Mouse (Mus musculus) liver, embryonic 15.5 days (tissue): ENCODE data around the gene 2310022B05Rik. TPM values are rescaled to one million over a fixed set of nuclear protein-coding genes. Genes with fewer than 3 reads are reported as not detected.

ENCODE experiments used
- ATAC-seq: fragments of 200-750 bp; cut with Nextera tagmentation; 2 replicates; pipeline ENCODE4 v1.8.0; 2017; ENCODE audit warnings: moderate number of reproducible peaks, mild to moderate bottlenecking, moderate library complexity; ENCODE audit not compliant: insufficient read depth
- H3K27ac ChIP-seq: fragments of 300-500 bp; sonication (generic); replicated peaks from 2 replicates; pipeline ENCODE4 v1.5.1; 2015; ENCODE audit warnings: mild to moderate bottlenecking, inconsistent platforms
- H3K27me3 ChIP-seq: fragments of 300-500 bp; sonication (generic); 2 replicates; pipeline ENCODE4 v1.6.1; 2015; ENCODE audit warnings: mild to moderate bottlenecking, inconsistent platforms
- H3K36me3 ChIP-seq: fragments of 300-500 bp; sonication (generic); replicated peaks from 2 replicates; pipeline ENCODE4 v1.6.1; 2015; ENCODE audit warnings: moderate library complexity, mild to moderate bottlenecking, inconsistent platforms
- H3K4me1 ChIP-seq: fragments of 300-500 bp; sonication (generic); replicated peaks from 2 replicates; pipeline ENCODE4 v1.6.1; 2015; ENCODE audit warnings: inconsistent platforms
- H3K4me2 ChIP-seq: fragments of 300-500 bp; sonication (generic); 2 replicates; pipeline ENCODE4 v1.6.1; 2015; ENCODE audit warnings: moderate library complexity, mild to moderate bottlenecking, inconsistent platforms
- H3K4me3 ChIP-seq: fragments of 300-500 bp; sonication (generic); replicated peaks from 2 replicates; pipeline ENCODE4 v1.5.1; 2015; ENCODE audit warnings: mild to moderate bottlenecking, inconsistent platforms
- H3K9ac ChIP-seq: fragments of 300-500 bp; sonication (generic); 2 replicates; pipeline ENCODE4 v1.6.1; 2015; ENCODE audit warnings: moderate library complexity, mild to moderate bottlenecking, inconsistent platforms
- H3K9me3 ChIP-seq: fragments of 300-500 bp; sonication (generic); replicated peaks from 2 replicates; pipeline ENCODE4 v1.6.1; 2016; ENCODE audit warnings: inconsistent platforms
- WGBS: fragments of 180-500 bp; shearing (Covaris S2); methylation state at CpG from one replicate; pipeline ENCODE4 v1.1.7; 2015; ENCODE audit warnings: mixed read lengths; ENCODE audit not compliant: insufficient replicate concordance; 5-methylcytosine and 5-hydroxymethylcytosine counted together
- polyA plus RNA-seq: library from polyadenylated mRNA; unstranded; fragments of >200 nt; fragmentation: Nextera tagmentation; extraction: Ambion mirVana; gene quantifications from 2 replicates; pipeline ENCODE4 v1.2.1, GENCODE M21; 2015

The 2310022B05Rik gene
- polyA plus RNA-seq, 1 experiment from 2014 or later = 5.5 TPM

- peaks cover 56% of the 10 kb centered on the region for H3K36me3 ChIP-seq
- no peak overlapping the region for H3K27ac ChIP-seq
- no peak overlapping the region for H3K9ac ChIP-seq
- no peaks in the 10 kb centered on the region for H3K4me1 ChIP-seq
- no peaks in the 10 kb centered on the region for H3K9me3 ChIP-seq
- no peak overlapping the region for H3K4me3 ChIP-seq
- 84% methylated on average over 10 of the region's 10 CpGs for WGBS
- H3K27me3 ChIP-seq = no peaks in the 10 kb centered on the region
- ATAC-seq = no peak
- H3K4me2 ChIP-seq = no peak overlapping the region
Observed at GRCm38 (mm10) chr8:124681792-124682157, 18.6 kb upstream of the 2310022B05Rik start.

- Histone ChIP-seq H3K4me1 (no peaks in the 10 kb centered on the region), H3K9me3 (no peaks in the 10 kb centered on the region), H3K27ac (no peak overlapping the region), H3K27me3 (no peaks in the 10 kb centered on the region), H3K4me3 (no peak overlapping the region), H3K4me2 (no peak overlapping the region), H3K36me3 (peaks cover 50% of the 10 kb centered on the region), H3K9ac (no peak overlapping the region)
- ATAC-seq = no peak
- 85% methylated on average over 10 of the region's 10 CpGs for WGBS
Observed at GRCm38 (mm10) chr8:124681077-124681791, 18.1 kb upstream of the 2310022B05Rik start.

- no peak overlapping the region for H3K27ac ChIP-seq
- WGBS = 84% methylated on average over 13 of the region's 13 CpGs
- no peak for ATAC-seq
- H3K4me2 ChIP-seq = no peak overlapping the region
- H3K4me3 ChIP-seq = no peak overlapping the region
- no peak overlapping the region for H3K9ac ChIP-seq
- H3K9me3 ChIP-seq = no peaks in the 10 kb centered on the region
- H3K36me3 ChIP-seq = peaks cover 36% of the 10 kb centered on the region
- no peaks in the 10 kb centered on the region for H3K4me1 ChIP-seq
- H3K27me3 ChIP-seq = no peaks in the 10 kb centered on the region
Observed at GRCm38 (mm10) chr8:124678246-124678645, 15.1 kb upstream of the 2310022B05Rik start.

DNA sequence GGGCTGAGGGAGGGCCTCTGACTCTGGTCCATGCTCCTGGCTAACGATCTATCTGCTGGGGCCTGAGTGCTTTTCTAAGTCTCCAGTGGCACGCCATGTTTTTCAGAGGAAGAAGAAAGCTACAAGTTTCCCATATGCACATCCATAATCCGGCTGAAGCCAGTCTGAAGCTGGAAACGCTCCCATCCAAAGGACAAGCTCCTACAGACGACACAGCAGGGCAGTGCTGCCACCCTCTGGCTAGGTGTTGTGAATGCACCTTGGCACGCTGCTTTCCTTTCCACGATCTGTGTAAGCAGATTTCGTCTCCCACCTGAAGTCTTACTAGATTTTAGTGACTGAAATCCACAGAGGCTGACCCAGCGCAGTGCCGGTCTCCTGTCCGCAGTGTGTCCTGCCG is 14.3 kb upstream of the 2310022B05Rik start:
- Histone ChIP-seq H3K27ac (no peak overlapping the region), H3K4me2 (no peak overlapping the region), H3K9me3 (no peaks in the 10 kb centered on the region), H3K4me3 (no peak overlapping the region), H3K9ac (no peak overlapping the region), H3K4me1 (no peaks in the 10 kb centered on the region), H3K27me3 (no peaks in the 10 kb centered on the region), H3K36me3 (peaks cover 38% of the 10 kb centered on the region)
- 62% methylated on average over 12 of the region's 12 CpGs for WGBS
- no peak for ATAC-seq

DNA sequence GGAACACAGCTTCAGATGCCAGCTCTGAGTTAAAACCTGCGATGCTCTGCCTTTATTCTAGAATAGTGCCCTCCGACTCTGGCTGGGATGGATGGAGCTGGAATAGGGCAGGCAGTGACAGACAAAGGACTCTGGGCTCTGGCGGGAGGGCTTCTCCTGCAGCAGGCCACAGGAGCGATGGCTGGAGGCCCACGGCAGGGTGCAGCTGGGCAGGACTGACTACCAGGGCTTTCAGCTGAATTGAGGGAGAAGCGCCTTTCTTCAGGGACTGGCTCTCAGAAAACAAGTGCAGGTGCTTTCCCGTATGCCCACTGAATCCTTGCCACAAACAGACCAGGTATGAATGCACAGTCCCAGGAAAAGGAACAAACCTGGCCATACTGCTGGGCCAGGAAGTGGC is 13.9 kb upstream of the 2310022B05Rik start:
- no peak overlapping the region for H3K27ac ChIP-seq
- peaks cover 42% of the 10 kb centered on the region for H3K36me3 ChIP-seq
- no peaks in the 10 kb centered on the region for H3K9me3 ChIP-seq
- H3K27me3 ChIP-seq = no peaks in the 10 kb centered on the region
- H3K4me2 ChIP-seq = no peak overlapping the region
- WGBS = 80% methylated on average over 7 of the region's 7 CpGs
- no peak for ATAC-seq
- no peak overlapping the region for H3K9ac ChIP-seq
- H3K4me3 ChIP-seq = no peak overlapping the region
- no peaks in the 10 kb centered on the region for H3K4me1 ChIP-seq

DNA sequence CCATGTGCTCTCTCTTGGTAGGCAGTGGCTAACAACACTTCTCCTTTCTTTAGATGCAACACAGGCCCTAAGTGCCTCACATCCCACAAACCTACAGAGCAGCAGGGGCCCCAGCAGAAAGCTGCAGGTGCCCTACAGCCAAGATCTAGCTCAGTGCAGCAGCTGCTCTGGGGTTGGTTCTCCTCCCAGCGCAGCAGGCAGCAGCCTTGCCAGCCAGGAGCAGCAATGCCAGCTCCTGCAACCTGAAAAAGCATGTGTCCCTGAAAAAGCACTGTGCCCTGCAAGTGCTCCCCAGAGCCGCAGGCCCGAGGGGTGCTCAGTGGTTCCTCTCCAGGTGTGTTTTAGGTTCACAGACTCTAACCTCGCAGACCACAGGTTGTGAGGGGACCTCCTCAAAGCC is 13.5 kb upstream of the 2310022B05Rik start:
- no peaks in the 10 kb centered on the region for H3K4me1 ChIP-seq
- no peak overlapping the region for H3K9ac ChIP-seq
- ATAC-seq = no peak
- H3K27me3 ChIP-seq = no peaks in the 10 kb centered on the region
- peaks cover 39% of the 10 kb centered on the region for H3K36me3 ChIP-seq
- no peaks in the 10 kb centered on the region for H3K9me3 ChIP-seq
- no peak overlapping the region for H3K27ac ChIP-seq
- H3K4me2 ChIP-seq = no peak overlapping the region
- no peak overlapping the region for H3K4me3 ChIP-seq
- 77% methylated on average over 4 of the region's 4 CpGs for WGBS

- no peak for ATAC-seq
- peaks cover 17% of the 10 kb centered on the region for H3K36me3 ChIP-seq
- H3K4me3 ChIP-seq = no peak overlapping the region
- no peak overlapping the region for H3K4me2 ChIP-seq
- WGBS = 73% methylated on average over 2 of the region's 2 CpGs
- H3K9me3 ChIP-seq = no peaks in the 10 kb centered on the region
- H3K9ac ChIP-seq = no peak overlapping the region
- H3K27ac ChIP-seq = no peak overlapping the region
- H3K27me3 ChIP-seq = no peaks in the 10 kb centered on the region
- H3K4me1 ChIP-seq = no peaks in the 10 kb centered on the region
Observed at GRCm38 (mm10) chr8:124672345-124672744, 9.2 kb upstream of the 2310022B05Rik start.

DNA sequence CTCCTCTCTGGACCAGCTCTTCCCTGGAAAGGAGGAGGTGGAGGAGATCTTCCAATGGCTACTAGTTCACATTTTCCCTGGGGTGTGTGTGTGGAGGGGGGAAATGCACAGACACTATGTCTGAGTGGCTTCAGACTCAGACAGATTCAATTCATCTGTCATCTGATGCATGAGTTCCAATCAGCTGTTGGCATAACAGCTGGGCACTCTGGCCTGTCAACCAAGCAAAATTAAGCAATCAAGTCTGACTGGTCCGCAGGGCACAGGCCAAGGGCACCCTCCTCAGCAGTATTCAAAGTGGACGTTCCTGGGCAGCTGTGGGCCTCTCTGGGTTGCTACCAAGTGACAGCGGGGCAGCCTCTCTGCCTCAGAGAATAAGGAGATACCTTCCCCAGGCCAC is 5.6 kb upstream of the 2310022B05Rik start:
- no peak for ATAC-seq
- Histone ChIP-seq H3K4me2 (no peak overlapping the region), H3K36me3 (peaks cover 17% of the 10 kb centered on the region), H3K4me3 (no peak overlapping the region), H3K4me1 (peaks cover under 1% of the 10 kb centered on the region; the same call in 1 of the 2 replicates), H3K27ac (no peak overlapping the region), H3K9me3 (no peaks in the 10 kb centered on the region), H3K9ac (no peak overlapping the region), H3K27me3 (peaks cover 2% of the 10 kb centered on the region; the same call in 1 of the 2 replicates)
- WGBS = 57% methylated on average over 3 of the region's 3 CpGs

DNA sequence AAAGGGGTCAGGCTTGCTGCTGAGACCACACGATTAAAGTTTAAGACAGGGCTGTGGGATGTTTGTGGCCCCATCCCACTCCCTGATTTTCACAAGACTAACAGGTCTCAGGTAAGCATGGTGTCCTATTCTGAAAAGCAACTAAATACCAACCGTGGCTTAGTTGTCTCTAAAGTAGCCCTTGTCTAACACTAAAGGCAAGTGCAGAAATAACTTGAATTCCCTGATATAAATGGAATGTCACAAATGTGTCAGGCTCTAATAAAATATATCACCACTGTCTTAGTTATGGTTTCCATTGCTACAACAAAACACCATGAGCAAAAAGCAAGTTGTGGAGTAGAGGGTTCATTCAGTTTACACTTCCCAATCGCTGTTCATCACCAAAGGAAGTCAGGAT is 1.2 kb upstream of the 2310022B05Rik start:
- H3K4me2 ChIP-seq = no peak overlapping the region
- H3K9me3 ChIP-seq = no peaks in the 10 kb centered on the region
- no peak for ATAC-seq
- WGBS = 66% methylated on average over 3 of the region's 3 CpGs
- H3K36me3 ChIP-seq = 0 out of 2 replicates have a peak, but pooled peaks cover 2% of the 10 kb centered on the region
- H3K9ac ChIP-seq = no peak overlapping the region
- peaks cover 2% of the 10 kb centered on the region; the same call in 1 of the 2 replicates for H3K27me3 ChIP-seq
- H3K4me1 ChIP-seq = peaks cover 42% of the 10 kb centered on the region
- no peak overlapping the region for H3K4me3 ChIP-seq
- no peak overlapping the region for H3K27ac ChIP-seq

- ATAC-seq = no peak
- H3K27me3 ChIP-seq = peaks cover 2% of the 10 kb centered on the region; the same call in 1 of the 2 replicates
- H3K9ac ChIP-seq = no peak overlapping the region
- H3K4me2 ChIP-seq = peak overlapping the region; percentile 98
- H3K4me1 ChIP-seq = peaks cover 47% of the 10 kb centered on the region
- H3K27ac ChIP-seq = peak overlapping the region; percentile 78; the same call in 1 of the 2 replicates
- 65% methylated on average over 4 of the region's 4 CpGs for WGBS
- H3K4me3 ChIP-seq = peak overlapping the region; percentile 88; the same call in 1 of the 2 replicates
- 0 out of 2 replicates have a peak, but pooled peaks cover 3% of the 10 kb centered on the region for H3K36me3 ChIP-seq
- H3K9me3 ChIP-seq = no peaks in the 10 kb centered on the region
Observed at GRCm38 (mm10) chr8:124663874-124664230, 683 bp upstream of the 2310022B05Rik start.

GRCm38 (mm10) chr8:124662446-124663111 is 590 bp downstream of the 2310022B05Rik start:
- Histone ChIP-seq H3K4me1 (peaks cover 60% of the 10 kb centered on the region), H3K27me3 (peaks cover 2% of the 10 kb centered on the region; the same call in 1 of the 2 replicates), H3K4me3 (peak overlapping the region; percentile 88), H3K9ac (peak overlapping the region; percentile 87), H3K4me2 (peak overlapping the region; percentile 98), H3K36me3 (0 out of 2 replicates have a peak, but pooled peaks cover 3% of the 10 kb centered on the region), H3K9me3 (no peaks in the 10 kb centered on the region), H3K27ac (peak overlapping the region; percentile 78)
- WGBS = under 1% methylated on average over 49 of the region's 49 CpGs
- ATAC-seq = peak; percentile 25
